Mouse (Mus musculus): ENCODE measurements around the gene Mad2l2. TPM values are rescaled to one million over a fixed set of nuclear protein-coding genes. Genes with fewer than 3 reads are reported as not detected.

The Mad2l2 gene
- total RNA-seq, 2 experiments from 2014 or later = 19.8 to 22.1 TPM

DNA sequence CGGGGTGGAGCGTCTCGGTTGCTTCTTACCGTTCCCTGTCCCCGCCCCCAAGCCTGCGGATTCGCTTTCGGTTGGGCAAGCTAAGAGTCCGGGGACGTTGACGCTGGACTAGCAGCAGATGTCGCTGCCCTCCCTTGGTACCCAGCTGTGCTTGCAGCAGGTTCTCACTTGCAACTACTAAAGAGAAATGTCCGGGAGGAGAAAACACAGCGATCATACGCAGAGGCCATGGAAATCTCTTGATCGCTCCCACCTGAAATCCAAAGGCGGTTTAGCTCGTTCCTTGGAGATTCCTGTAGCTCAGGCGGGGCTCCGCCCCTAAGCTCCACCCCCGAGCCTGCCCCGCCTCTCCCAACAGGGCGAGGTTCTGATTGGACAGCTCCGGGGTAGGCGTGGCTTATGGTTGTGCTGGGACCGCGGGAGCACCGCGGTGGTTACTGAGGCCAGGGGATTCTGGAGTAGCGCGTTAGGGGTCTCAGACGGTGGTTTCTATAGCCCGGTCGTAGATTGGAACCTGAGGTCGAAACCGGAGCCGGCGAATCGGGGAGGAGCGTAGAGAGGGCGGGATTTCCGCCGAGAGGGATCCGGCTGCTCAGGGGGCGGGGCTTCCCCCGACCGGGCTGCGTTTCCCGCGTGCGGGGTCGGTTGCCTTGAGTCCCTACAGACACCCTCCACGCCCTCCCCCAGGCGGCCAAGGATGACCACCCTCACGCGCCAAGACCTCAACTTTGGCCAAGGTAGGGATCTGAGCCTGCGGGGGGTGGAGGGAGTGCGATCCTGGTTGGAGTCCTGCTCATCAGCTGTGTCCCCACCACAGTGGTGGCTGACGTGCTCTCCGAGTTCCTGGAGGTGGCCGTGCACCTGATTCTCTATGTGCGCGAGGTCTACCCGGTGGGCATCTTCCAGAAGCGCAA is 10.2 kb downstream of the Mad2l2 start:
- peak; percentile 93 to 97 for DNase-seq (ENCODE audit: low spot score in 2 of 2)

DNA sequence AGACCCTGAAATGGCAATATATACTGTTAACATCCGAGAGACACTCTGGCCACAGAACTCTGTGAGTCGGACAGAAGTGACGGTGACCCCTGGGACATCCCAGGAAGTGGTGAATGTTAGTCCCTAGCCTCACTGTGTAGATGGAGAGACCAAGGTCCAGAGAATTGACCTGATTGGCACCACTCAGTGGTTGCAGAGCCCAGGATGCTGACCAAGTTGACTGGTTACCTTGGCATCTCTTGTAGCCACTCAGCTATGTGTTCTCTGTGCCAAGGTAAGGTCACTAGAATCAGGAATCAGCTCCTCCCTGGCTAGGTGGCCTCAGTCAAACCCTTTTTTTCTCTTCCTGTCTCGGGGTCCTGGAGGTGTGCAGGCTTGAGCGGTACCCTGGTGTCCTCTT is 13.5 kb downstream of the Mad2l2 start:
- no peak for DNase-seq (ENCODE audit: low spot score in 2 of 2)

DNA sequence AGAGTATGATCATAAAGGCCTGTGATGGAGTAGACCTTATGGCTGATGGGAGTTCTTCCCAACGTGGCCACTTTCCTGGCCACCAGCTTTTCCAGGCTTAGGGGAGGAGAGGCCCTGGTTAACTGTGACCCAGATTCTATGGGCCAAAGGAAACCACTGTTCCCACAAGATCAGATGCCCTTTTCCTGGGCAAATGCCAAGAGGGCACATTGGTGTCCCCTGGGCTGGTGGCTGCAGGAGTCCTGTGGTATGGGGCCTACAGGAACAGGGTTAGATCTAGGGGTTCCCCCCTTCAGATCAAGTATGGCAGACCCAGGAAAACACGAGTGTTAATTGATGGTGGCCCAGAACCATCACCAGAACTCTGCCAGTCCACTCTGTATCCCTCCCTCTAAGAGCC is 17.5 kb downstream of the Mad2l2 start:
- no peak for DNase-seq (ENCODE audit: low spot score in 2 of 2)

DNA sequence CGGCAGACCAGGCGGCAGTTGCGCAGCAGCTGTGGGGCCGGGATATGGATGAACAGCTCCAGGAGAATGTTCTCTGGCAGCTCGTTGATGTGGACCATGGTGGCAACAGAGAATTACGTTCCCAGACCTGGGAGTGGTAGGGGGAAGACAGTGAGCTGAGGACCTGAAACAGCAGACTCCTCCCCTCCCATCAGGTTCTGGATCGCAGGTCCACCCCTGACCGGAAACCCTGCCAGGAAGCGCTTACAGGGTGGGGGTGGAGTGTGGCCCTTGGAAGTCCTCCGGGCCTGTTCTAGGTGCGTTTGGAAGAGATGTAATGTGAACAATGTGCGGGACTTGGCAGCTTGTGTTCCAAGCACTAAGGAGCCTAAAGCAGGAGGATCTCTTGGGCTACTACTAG is 19.4 kb downstream of the Mad2l2 start:
- no peak for DNase-seq (ENCODE audit: low spot score in 2 of 2)

DNA sequence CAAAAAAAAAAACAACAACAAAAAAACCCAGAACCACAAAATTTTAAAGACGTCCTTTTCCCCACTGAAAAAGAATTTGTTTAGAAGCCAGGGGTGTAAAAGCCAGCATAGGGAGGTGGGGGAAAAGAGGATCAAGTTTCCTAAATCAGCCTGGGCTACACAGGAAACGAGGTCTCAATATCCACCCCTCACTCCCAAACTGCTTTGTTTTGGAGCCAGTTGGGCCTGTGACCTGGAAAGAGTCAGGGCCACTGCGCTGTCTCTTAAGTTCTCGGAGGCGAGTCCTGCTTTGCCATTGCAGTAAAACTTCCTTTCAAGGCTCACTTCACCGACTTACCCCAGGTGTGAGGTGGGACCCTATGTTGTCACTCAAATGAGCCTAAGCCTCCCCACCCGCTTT is 20.1 kb downstream of the Mad2l2 start:
- no peak for DNase-seq (ENCODE audit: low spot score in 2 of 2)

DNA sequence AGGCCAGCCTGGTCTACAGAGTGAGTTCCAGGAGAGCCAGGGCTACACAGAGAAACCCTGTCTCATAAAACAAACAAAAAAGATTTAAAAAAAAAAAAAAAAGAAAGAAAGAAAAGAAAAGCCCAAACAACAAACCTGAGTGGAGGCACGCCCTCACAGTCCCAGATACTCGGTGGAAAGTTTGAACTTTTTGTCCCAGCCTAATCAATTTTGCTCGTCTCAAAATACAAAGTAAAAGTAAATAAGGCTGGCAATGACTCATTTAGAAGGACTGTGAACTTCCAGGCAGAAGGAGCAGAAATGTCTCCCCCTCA is 20.7 kb downstream of the Mad2l2 start:
- DNase-seq (ENCODE audit: low spot score in 2 of 2) = no peak

DNA sequence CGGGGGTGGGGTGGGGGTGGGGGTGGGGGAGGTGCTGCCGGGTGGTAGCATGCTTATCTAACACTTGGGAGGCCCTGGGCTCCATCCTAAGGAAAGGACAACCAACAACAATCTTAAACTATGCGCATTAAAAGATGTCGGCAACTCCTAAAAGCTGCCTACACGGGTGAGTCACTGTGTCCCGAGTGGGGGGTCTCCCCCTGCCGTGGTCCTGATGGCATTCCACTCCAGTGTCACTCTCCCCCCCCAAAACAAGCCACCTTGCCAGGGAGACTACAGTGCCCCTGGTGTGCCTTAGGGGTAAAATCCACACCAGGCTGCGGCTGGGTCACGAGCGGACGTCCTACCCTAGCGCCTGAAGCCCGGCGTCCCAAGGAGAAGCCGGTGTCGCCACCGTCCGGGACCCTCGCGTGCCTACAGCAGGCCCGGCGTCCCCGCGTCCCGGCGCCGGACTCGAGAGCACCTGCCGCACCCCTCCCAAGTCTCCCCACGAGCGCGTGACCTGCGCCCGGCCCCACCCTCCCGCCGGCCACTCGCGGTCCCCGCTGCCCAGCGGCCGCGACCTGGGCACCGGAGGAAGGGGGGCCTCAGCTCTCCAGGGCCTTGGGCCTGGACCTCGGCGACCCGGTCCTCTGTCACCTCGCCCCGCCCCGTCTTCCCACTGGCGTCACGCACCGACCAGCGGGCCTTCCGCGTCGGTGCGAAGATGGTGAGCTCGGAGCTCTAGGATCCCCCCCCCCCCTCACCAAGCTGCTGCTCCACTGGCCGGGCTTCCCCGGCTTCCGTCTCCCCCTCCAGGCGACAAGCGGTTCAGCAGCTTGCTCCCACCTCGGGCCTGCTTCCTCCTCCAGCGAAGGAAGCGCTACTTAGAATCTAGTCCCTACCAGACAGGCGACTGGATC is 21.3 kb downstream of the Mad2l2 start, which contains the start of gene Fbxo6:
TSS of gene Fbxo6 (minus strand) at position 874 of the 902 bp plus-strand sequence.
- DNase-seq (ENCODE audit: low spot score in 2 of 2) = peak; percentile 77 to 86

DNA sequence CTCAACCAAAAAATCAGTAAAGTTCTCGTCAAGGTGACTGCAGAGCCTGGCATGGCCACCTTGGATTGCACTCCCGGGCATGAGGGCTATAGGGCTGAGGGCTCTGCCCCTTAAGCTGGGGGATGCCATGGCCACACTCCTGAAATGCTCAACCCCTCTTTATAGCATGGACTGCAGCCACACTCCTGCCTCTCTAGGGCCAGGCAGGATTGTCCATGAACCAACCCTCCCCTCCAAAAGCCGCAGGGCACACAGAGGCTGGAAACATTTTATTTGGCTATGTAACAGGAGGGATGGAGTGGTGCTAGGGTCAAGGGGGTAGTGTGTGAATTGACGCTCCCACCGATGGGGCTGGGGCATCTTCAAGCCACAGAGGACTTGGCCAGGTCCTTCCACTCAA is 22.4 kb downstream of the Mad2l2 start:
- DNase-seq (ENCODE audit: low spot score in 2 of 2) = no peak

DNA sequence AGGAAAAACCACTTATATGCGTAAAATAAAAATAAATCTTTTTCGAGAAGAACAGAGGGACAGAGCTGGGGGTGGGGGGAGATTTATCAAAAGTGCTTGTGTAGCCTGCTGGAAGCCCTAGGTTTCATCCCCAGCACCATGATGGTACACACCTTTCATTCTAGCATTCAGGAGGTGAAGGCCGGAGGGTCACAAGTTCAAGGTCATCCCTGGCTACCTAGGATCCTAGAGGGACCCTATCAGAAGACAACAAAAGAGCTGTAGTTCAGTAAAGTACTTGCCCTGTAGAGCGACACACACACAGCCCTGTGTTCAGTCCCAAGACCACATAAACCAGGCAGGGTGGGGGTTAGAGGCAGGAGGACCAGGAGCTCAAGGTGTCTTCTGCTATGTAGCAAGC is 23.8 kb downstream of the Mad2l2 start:
- DNase-seq (ENCODE audit: low spot score in 2 of 2) = no peak

DNA sequence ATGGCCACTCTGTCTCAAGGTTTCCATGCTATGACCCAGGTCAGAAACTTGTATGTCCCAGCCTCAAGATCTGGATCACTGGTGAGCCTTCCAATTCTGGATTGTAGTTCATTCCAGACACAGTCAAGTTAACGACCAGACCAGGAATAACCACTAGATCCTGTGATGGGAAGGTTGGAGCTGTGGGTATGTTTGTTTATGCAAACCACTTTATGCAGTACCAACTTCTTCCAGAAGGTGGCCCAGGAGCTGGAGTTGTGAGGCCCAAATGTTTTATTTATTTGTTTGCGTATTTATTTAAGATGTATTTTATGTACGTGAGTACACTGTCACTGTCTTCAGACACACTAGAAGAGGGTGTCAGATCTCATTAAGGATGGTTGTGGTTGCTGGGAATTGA is 24.8 kb downstream of the Mad2l2 start:
- no peak for DNase-seq (ENCODE audit: low spot score in 2 of 2)

DNA sequence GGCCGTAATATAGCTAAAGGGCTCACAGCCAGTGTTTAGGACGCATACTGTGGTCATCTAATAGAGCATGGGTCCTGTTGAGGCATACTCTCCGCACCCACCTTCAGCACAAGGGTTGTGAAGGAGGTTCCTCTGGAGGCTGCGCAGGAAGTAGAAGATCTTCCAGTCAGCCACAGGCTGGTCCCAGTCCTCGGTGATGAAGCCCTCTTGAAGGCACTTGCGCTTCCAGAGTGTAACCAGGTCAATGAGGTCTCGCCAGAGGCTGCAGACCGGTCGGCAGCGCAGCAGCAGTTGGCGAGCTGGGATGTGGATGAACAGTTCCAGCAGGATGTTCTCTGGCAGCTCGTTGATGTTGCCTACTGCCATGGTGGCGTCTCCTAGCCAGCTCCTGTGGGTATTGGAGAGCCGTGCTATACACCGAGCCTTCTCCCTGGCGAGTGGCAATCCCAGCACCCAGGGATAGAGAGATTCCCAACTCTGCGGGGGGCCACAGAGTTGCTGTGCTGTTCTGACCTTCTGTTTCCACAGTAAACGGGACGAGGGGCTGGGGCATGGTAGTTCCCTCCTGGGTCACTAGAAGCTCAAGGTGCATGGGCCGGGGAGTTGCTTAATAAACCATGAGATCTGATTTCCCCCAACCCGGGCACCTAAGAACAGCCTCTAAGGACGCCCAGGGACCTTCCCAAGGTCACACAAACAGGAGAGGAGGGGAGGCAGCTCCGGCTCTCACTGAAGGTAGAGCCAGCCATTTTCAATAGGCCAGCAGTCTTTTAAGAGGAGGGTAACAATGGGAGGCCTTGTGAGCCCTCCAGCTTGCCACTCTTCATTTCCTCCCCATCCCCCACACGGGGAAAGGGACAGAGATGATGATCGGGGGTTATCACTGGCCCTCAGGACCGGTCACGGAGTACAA is 28.5 kb downstream of the Mad2l2 start:
- DNase-seq (ENCODE audit: low spot score in 2 of 2) = peak; percentile 49 to 65

DNA sequence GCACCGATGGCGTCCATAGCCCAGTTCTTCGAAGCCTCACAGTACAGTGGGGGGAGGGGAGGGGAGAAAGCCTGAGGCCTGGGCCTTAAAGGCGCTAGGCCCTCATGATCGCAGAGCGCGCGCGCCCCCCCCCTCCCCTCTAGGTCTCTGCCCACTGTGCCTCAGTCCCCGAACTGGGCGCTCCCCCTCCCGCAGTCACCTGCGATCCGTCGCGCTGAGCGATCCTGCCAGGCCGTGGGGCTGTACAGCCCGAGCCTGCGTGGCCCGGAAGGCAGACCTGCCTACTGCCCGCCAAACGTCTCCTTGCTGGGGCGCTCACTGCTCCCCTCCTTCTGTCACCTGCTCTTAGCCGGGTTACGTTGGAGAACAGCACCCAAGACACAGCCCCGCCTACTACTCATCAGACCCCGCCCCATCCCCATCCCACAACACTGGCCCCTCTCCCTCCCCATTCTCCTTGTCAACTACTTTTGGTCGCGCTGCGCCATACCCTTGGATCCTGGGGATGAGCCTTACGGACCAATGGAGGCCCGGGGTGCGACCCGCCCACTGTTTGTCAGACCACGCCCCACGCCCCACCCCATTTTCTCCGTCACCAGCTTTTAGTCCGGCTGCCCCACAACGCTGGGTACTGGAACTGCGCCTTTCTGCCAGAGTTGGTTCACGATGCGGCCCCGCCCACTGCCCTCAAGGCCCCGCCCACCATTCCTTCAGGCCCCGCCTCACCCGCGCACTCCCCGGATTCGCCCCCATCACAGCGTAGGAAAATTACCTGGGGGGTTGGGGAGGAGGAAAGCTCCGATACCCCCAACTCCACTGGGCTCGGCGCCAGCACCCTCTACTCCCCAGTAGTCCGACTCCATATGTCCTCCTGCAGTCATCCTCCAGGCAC is 29.6 kb downstream of the Mad2l2 start:
- peak; percentile 96 to 99 for DNase-seq (ENCODE audit: low spot score in 2 of 2)

DNA sequence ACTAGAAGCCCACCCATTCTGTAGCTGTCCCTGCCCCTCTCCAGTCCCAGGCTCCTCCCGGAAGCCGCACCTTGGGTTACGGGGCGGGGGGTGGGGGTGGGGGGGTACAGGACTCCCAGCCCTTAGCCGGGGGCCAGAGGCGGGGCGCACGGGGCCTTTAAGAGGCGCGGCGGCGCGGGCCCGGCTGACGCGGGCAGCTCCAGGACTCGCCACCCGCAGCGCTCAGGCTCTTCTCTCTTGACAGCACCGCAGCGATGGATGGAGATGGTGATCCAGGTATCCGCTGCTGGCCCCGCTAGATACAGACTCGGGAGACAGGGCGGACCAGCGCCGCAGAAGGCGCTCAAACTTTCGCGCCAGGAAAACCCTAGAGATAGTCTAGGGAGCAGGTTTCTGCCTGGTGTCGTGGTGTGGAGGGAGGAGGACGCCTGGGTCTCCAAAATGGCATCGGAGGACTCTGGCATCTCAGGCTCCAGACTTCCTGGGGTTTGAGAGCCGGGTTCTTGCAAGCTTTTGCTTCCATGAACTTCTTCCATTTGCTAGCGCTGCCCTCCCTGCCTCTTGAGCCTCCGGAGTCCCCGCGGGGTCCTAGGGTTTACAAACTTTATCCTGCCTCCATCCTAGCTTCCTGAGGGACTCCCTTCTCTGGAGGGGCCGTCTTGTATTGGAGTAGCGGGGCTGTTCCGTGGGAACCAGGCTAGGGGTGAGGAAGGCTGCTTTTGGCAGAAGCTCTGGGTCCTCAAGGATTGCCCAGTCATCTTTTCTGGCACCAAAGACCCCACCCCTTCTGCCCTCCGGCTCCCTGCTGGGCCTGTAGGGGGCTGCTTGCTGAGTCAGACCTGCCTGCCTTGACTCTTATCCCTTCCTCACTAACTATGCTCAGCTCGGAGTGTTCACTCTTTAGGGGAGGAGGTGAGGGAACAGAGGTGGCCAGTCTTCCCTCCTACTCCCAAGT is 30.5 kb downstream of the Mad2l2 start, which contains the start of the genes Fbxo44 and Fbxo2:
TSS of gene Fbxo44 (minus strand) at position 47 of the 955 bp plus-strand sequence.
TSS of gene Fbxo2 (plus strand) at position 186 of the 955 bp plus-strand sequence.
- DNase-seq (ENCODE audit: low spot score in 2 of 2) = peak in 1 of 2 experiments; percentile 40

DNA sequence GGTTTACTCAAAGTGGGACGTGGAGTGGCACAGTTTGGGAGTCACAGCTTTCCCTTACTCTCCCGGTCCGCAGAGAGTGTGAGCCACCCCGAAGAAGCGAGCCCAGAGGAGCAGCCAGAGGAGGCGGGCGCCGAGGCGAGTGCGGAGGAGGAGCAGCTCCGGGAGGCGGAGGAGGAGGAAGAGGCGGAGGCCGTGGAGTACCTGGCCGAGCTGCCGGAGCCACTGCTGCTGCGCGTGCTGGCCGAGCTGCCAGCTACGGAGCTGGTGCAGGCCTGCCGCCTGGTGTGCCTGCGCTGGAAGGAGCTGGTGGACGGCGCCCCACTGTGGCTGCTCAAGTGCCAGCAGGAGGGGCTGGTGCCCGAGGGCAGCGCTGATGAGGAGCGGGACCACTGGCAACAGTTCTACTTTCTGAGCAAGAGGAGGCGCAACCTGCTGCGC is 33.8 kb downstream of the Mad2l2 start:
- peak; percentile 79 to 82 for DNase-seq (ENCODE audit: low spot score in 2 of 2)

DNA sequence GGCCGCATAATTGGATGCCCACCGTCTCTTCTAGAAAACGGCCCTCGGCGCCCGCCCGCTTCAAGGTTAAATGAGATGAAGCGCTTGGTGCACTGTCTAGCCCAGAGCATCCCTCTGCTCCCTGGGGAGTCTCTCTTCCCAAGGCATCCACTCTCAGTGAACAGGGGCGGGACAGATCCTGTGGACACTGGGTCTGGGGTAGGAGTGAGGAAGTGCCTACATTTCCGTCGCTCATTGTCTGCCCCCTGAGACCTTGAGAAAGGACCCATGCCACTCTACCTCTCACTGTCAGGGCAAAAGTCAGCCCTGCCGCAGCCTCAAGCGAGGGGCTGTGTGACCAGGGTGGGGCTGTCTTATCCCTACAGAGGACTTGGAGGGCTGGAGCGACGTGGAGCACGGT is 34.3 kb downstream of the Mad2l2 start:
- no peak for DNase-seq (ENCODE audit: low spot score in 2 of 2)

DNA sequence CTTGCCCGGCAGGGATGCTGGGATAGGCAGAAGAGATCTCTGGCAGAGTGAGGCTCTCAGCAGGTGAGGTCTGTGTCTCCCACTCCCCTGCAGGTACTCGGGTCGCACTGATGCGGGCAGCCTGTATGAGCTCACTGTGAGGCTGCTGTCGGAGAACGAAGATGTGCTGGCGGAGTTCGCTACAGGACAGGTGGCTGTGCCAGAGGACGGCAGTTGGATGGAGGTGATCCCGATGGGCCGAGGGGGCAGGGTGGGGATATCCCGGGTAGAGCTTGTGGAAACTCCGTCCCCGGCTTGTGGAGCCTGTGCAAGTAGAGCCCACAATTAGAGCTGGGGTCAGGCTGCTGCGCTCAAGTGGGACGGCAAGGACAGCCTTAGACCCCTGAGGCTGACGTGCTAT is 35.4 kb downstream of the Mad2l2 start:
- DNase-seq (ENCODE audit: low spot score in 2 of 2) = no peak

DNA sequence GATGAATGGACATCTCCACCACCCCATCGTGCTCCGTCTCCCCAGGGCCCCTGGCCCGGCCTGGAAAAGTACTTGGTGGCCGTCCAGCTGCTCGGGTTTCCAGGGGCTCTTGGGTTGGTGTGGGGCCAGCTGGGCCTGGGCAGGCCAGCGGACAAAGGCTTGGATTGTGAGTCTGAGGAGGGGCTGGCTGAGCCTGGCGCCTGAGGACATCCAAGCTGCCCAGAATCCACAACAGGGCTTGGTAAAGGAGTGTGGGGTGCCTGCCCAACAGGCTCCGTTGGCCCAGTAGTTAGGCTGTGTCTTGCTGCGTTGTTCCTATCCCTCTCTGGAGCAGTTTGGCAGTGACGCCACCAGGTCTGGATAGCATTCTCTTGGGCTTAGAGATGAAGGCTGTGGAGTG is 36.2 kb downstream of the Mad2l2 start:
- DNase-seq (ENCODE audit: low spot score in 2 of 2) = peak; percentile 81 to 91

DNA sequence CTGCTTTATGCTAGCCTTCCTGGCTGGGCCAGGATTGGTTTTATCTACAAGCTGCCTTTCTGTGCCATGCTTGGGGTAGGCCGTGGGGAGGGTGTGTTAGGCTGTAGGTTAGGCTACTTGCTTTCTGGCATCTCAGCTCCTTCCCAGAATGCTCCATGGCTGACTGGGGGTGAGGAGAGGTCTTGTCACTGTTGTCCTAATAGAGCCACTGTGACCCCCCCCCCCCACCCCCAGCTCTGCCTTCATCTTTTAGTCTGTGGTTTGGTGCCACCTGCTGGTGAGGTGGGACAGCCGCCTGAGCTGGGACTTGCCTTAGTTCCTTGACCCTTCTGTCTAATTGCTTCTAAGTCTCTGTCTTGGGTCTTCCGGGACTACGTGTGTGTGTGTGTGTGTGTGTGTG is 36.8 kb downstream of the Mad2l2 start:
- peak in 1 of 2 experiments; percentile 63 for DNase-seq (ENCODE audit: low spot score in 2 of 2)

DNA sequence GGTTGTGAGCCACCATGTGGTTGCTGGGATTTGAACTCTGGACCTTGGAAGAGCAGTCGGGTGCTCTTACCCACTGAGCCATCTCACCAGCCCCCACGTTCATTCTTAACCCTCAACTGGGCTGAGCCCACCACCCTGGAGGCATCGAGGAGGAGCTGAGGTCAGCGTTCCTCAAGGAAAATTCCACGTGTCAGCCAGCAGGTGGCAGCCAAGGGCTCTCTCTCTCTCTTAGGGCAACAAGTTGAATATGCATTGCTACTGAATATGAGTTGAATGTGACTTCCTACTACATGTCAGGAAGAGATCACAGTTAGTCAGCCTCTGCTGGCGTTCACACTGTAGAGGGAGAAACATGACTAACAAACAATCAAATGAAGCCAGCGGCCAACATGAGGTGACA is 38.1 kb downstream of the Mad2l2 start:
- no peak for DNase-seq (ENCODE audit: low spot score in 2 of 2)

Measured in layer of hippocampus, postnatal 14 days (tissue).